Mouse (Mus musculus): ENCODE results near the gene Zbp1. TPM values are rescaled to one million over a fixed set of nuclear protein-coding genes. Genes with fewer than 3 reads are reported as not detected.

The Zbp1 gene
- total RNA-seq, 4 experiments from 2014 or later: 0.31 to 0.52 (median 0.46) TPM; not detected in 1

DNA sequence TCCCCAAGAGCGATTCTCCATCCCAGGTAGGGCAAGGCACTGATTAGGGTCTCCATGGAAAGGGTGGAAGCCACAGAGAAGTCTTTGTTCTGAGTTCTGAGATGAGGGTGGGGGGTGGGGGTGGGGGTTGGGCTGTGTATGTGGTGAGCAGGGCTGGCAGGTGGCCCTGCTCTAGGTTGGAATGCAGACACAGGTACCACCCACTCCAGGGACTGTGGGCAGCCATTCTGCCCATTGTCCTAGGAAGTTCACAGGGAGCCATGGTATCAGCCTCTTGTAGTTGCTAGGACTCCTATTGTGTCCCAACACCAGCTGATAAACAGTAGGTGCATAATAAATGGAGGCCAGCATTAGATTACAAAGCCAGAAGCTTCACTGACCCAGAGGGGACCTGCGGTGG, 28.5 kb upstream of the Zbp1 start:
- no peak for DNase-seq (ENCODE audit: low spot score)

DNA sequence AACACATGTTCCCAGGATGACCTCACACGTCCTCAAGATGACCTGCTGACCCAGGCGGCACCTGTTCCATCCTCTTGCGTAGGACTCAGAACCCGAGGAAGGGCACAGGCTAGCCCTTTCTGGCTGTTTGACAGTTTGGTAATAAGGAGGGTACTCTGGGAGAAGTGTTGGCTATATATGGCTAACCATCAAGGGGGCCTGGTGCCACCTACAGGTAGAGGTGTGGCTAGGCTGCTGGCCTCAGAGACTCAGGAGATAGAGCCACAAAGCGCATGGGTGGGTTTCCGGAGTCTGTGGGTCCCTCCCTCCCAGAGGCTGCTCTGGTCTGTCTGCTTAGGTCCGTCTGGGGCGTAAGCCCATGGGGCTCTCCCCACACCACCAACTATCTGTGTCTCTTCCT, 28.0 kb upstream of the Zbp1 start:
- DNase-seq (ENCODE audit: low spot score): no peak

DNA sequence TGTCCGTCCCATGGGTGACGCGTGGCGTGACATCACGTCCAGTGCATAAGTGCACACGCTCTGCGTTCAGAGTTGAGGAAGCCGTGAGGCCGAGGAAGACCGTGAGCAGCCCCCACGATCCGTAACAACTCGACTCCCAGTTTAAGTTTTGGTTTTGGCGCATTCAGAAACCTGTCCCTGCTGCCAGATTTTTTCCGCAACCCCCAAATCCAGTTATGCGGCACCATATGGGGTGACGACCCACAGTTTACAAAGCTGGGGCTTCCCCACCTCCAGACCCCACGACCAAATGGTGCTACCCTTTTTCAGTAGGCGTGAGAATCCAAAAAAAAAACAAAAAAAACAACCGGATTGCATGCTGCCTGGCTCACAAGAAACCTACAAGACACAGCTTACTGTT, 26.5 kb upstream of the Zbp1 start:
- DNase-seq (ENCODE audit: low spot score): no peak

DNA sequence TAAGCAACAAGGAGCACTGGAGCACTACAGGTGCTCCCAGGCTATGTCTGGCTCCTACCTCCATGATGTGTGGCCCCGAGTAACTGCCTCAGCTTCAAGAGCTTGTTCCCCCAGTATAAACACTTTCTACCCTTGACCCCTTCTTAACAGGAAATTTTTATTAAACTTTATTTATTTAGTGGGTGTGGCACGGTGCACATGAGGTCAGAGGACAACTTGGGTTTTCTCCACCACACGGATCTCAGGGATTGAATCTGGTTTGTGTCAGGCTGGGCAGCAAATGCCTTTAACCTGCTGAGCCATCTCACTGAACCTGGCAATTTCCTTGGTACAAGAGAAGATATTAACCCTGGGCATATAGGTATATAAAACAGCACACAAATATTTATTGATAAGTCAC, 25.4 kb upstream of the Zbp1 start:
- no peak for DNase-seq (ENCODE audit: low spot score)

DNA sequence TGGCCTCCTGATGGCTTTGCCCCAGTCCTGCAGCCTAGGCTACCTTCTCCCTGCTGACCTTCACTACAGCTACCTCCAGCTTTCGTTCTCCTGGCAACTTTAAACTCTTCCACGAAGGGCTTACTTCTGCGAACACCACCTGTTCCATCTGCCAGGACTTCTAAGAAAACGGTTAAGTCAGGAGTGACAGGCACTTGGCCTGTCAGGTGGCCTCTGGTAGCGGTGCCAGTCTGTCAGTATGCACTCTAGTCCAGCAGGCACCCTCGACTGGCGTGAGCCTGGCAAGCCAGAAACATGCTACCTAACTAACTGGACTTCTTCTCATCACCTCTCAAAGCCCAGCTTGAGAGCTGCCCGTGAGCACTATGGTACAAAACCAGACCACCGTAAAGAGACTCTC, 24.9 kb upstream of the Zbp1 start:
- DNase-seq (ENCODE audit: low spot score): no peak

DNA sequence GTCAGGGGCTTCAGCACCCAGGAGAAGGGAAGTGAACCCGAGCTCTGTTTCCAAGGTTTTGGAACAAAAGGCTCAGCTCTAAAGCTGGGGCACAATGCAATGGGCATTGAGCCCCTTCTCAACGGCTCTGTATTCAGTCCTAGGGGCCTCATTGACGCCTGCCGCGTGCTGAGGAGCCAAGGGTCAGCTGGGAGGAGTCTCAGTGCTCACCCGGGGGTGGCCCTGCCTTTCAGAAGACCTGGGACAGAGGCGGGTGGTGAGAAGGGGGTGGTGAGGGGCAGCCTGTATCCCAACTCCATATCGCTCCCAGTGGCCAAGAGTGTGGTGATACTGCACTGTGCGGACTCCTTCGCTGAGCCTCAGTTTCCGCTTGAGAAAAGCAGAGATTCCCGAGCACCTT, 24.2 kb upstream of the Zbp1 start:
- no peak for DNase-seq (ENCODE audit: low spot score)

DNA sequence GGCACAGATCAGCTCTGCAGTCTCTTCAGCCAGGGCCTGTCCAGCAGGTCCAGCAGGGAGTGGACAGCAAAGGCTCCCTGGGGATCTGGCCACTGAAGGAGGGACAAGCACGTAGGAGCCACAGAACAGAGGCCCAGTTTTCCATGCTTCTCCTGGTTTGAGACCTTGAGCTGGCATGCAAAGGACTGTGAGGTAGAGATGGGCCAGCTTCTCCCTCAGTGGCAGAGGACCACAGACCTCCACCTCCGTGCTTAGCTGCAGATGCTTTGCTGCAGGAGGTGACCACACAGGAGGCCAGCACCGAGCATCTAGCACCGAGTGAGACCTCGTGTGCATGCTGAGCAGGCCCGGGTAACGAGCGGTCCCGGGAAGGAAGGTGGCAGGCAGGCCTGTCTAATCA, 22.0 kb upstream of the Zbp1 start:
- DNase-seq (ENCODE audit: low spot score): no peak

DNA sequence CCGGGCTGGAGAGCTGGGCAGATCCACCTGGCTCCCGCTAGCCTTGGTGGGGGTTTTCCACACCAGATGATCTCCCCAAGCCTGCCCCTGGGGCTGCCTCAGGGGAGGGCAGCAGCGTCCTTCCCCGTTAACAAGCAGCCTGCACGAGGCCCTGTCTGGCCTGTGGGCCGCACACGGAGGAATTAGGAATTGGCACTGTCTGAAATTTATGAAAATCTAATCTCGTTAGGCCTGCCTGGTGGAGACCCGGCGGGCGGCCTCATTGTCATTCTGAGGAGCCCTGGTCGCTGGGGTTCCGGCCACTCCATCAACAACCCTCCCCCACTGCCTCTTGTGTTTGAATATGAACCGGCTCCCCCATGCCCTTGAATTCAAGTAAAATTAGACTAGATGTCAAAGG, 19.8 kb upstream of the Zbp1 start:
- DNase-seq (ENCODE audit: low spot score): no peak

DNA sequence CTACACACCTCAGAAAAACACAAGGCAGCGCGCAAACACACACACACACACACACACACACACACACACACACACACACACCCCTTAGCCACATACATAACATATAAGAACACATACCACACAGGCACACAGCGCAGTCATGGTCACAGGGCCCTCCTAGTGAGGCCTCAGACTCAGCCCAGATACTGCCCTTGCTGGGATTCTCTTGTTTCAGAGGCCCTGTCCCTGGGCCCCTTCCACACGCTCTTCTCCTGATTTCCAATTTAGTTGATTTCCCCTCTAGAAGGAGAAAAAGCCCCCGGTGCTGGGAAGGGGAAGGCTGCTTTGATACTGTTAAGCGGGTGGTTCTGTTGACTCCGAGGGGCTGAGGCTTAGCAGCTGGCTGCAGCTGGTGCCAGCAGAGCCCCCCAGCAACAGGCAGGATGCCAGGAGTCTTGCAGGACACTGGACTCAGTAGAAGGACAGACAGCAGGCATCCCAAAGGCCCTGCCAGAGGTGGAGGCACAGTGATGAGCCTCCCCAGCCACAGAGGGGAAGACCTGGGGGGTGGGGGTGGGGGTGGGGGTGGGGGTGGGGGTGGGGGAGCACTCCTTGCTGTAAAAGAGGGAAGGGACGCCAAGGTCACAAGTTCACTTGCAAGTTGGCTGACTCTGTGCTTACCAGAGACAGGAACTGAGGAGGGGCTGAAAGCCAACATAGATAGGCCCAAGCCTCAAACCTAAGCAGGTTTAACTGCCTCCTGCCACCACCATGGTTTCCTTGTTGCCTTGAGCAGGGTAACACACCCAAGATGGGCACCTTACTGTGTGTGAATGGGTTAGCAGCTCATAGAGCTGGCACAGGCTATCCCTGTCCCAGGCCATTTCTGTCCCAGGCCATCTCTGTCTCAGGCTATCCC, 17.0 kb upstream of the Zbp1 start:
- no peak for DNase-seq (ENCODE audit: low spot score)

DNA sequence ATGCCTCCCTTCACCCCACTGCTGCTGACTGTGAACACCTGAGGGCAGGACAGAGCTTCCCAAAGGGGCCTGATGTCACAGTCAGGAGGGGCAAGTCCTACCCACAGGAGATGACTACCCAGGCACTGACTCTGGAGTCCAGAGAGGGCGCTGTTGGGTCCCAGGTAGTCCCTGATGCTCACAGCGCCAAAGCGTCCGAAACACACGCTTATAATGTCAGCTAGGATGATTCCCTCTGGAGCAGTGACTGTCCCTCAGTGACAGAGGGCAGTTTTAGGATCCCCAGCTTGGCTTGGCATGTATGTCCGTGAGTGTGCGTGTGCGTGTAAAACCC, 14.0 kb upstream of the Zbp1 start:
- DNase-seq (ENCODE audit: low spot score): no peak

DNA sequence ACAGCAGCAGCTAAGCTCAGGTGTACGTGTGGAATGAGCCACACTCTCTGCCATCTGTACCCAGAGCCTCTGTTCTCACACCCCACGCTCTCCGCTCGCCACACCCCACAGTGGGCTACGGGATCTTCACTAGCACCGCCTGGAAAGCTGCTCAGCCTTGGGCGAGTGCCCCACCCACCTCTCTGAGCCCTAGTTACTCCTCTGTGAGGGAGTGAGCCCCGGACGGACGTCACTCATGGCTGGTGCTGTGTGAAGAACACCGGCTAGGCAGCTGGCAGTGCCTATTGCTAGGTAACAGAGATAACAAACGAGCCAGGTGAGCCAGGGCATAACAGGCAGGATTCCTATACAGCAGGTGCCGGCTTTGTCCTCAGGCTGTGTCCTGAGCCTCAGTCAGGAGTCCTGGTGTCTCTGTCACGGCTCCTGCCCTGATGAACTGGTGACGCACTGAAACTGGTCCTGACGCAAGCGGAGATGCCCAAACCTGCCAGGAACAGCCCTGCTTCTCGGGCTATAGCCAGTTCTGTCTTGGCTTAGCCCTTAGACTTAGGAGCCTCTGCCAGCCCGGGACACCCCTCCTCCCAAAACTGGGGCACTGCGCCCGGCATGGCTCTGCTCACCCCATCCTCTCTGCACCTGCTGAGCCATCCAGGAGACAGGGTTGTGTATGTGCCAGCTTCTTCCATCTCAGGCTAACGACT, 13.5 kb upstream of the Zbp1 start:
- DNase-seq (ENCODE audit: low spot score): no peak

DNA sequence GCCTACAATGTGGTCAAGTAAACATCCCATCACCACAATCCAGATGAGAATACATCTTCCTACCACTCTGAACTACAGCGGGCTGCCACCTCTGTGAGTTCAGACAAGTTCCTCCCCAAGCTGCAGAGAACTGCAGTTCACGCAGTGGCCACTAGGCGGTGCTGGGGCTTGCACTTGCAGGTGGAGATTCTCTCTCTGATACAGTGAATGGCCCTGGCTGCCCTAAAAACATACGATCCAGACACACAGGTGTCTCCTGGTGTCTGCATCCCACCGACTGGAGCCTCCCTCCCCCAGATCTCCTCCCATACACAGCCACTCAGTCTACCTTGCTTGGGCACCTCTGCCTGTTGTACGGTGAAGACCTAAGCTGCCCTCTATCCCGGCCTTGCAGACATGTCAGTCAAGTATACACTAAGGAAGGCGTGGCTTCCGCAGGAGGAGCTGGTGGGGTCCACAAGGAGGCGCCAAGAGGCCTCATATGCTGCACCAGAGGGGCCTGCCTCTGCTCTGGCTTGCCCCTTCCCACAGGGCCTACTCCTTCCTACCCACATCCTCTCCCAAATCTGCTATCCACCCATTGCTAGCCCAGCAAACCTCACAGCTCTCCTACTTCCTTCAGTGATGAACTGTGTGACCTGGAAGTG, 11.0 kb upstream of the Zbp1 start:
- DNase-seq (ENCODE audit: low spot score): peak; percentile 87

DNA sequence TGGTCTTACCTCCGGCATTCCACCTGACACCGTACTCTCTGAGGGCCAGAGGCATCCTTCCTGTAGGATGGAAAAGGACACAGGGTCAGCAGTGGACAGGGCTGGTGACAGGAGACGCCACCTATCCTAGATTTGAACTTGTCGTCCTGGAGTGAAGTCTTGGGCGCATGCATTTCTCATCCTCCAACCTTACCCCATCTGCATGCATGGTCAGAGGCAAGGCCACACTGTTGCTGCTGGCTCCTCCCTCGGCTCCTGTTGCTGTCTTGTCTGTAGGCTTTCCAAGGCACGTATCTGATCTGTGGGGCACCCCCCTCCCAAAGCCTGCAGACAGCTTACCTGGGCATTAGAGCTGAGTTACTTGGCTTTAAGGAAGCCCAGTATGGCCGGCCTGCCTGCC, 9.8 kb upstream of the Zbp1 start:
- DNase-seq (ENCODE audit: low spot score): no peak

DNA sequence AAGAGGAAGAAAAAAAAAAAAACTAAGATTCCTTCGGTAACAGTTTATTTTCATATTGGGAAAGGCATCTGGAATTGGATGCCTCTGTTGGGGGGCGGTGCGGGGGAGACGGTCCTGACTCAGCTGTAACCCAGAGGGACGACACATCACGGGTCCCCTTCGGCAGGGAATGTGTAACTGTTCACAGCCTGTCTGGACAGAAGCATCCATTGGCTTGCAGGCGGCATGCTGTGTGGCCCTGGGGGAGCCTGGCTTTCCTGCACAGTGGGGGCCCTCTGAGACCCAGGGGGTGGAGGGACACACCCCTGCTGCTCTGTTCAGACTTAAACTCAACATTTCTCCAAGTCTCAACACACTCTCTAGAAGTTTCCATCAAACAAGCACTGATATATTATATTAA, 8.1 kb upstream of the Zbp1 start:
- no peak for DNase-seq (ENCODE audit: low spot score)

DNA sequence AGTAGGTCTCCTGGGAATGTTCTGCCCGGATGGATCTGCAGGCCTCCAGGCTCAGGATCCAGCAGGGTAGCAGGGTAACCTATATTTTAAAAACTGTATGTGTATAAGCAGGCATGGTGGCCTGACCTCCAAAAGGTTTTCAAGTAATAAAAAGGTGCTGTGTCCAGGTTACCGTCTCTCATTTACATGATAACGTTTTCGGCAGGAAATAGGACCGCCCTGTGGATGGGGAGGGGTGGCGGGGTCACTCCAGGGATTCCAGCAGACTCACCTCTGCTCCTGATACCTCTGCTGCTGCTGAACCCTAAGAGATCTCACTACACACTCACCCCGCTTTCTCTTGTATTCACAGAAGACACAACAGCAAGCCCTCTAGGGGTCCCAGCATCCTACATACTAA, 7.2 kb upstream of the Zbp1 start:
- no peak for DNase-seq (ENCODE audit: low spot score)

DNA sequence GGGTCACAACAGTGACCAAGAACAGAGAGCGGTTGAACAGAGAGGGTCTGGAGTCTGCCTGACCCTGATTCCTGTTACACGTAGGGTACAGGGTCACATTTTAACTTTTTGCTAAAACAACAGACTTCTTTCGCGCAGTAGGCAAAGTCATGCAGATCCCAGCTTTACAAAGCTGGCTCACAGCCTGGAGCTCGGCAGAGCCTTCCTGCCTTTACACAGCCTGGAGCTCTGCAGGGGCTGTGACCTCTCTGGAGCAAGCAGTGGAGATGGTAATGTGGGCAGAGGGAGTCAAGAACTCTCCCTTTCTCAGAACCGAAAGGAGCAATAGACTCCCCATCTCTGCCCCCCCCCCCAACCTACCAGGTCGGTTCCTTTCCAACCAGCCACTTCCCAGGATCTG, 6.1 kb upstream of the Zbp1 start:
- DNase-seq (ENCODE audit: low spot score): no peak

DNA sequence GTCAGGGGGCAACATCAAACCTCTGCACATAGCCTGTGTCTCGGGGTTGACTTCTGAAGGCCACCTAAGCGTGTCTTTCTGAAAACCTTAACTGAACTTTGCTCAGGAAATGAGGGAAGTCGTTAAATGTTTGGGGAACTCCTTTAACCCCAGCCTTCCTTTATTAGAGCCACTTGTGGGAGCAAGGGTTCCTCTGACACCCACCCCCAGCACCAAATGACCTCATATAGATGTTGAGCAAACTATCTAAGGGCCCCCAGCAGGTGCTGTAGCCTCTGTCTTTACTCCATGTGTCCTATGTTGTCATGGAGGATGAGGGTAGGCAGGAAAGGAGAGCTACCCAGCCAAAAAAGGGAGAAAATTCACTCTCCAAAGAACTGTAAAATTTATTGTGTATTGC, 5.4 kb upstream of the Zbp1 start:
- no peak for DNase-seq (ENCODE audit: low spot score)

DNA sequence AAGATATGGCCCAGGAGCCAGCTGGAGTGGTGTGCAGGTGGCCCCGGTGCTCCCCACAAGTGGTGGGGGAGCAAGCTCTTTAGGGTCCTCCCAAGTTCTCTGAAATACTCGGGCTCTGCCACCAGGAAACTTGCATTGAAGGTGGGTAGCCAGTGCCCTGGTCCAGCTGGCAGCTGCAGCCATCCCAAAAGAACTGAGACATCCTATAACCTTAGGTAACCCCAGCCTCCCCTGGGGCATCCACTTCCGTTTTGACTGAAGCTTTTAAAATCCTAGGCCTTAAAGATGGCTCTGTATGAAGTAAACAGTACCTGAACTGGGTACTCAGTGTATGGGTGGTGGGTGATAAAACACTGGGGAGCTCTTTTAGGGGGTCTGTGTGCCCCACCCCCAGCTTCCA, 4.8 kb upstream of the Zbp1 start:
- DNase-seq (ENCODE audit: low spot score): no peak

DNA sequence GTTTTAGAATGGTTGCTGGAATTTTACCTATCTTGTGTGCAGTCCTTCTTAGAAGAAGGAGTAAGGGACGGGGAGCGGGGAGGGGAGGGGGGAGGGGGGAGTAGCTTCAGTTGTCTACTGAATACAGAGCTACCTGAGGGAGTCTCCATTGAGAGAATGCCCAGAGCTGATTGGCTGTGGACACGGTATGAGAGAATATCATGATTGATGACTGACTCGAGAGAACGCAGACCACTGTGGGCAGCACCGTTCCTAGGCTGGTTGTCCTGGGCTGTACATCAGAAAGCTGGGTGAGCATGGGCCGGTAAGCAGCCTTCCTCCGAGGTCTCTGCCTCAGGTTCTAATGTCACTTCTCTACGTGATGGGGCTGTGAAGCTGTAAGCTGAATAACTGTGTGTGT, 2.0 kb upstream of the Zbp1 start:
- DNase-seq (ENCODE audit: low spot score): no peak

DNA sequence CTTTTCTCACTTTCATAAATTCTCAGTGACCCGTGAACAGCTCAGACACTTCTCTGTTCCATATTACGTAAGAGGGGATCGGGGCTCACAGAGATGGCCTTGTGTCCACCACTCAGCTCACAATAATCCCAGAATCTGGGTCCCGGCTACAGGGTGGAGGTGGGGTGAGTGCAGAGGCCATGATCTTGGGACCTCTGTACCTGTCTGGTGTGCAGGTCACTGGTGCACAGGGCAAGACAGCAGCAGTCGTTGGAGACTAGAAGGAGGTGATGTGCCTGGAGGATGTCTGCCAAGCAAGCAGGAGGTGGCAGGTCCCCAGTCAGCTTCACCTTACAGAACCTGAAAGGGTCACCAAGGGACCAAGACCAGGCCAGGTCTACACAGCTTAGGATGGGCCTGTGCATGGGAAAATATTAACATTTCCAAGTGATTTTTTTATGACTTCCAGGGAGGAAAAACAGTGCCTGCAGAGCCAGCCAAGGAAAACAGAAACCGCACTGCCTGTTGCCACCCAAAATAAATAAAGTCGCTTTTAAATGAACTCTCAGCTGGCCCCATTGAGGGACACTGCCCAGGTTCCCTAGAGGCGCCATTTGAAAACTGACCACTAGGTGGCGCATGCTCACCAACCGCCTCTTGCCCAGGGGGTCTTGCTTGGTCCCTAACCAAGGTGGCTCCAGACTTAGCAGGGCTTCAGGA, 682 bp upstream of the Zbp1 start:
- peak; percentile 57 for DNase-seq (ENCODE audit: low spot score)

DNA sequence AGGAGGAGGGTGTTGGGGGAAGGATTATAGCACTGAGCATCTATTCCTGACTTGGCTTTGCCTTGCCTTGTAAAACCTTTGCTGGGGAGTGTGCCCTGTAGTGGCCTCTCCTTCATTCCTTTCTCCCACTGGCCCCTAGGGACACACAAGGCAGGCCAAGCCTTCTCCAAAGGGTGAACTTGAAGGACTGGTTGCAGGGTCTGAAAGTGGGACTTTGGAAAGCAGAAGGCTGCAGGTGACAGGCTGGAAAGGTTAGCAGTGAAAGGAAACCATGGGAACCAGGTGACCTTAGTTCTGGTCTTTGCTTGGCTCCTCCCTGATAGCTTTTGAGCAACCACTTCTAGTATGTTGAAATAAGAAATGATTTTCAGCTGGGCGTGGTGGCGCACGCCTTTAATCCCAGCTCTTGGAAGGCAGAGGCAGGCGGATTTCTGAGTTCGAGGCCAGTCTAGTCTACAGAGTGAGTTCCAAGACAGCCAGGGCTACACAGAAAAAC, 912 bp downstream of the Zbp1 start:
- no peak for DNase-seq (ENCODE audit: low spot score)

DNA sequence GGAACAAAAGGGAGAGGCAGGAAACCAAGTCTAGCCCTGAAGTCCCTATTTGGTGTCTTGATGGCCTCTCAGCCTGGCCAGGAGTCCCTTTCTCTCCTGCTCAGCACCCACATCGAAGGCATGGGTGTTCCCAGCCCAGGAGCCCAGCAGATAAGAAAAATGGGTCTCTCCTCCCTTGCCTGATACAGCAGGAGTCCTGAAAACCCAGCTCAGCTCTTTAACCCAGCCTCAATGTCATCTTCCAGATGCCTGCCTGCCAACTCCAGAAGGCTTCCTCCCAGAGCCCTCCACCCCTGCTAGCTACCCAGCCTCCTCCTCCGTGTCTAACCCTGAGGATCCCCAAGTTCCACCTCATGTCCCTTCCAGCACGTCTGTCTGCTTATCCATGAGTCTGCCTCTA, 1.5 kb downstream of the Zbp1 start:
- no peak for DNase-seq (ENCODE audit: low spot score)
